Mouse (Mus musculus) liver, embryonic 11.5 days (tissue): ENCODE data around the gene Lrr1. TPM values are rescaled to one million over a fixed set of nuclear protein-coding genes. Genes with fewer than 3 reads are reported as not detected.
"Not testable (repeated sequence)": the region's sequence is repeated elsewhere in the genome, so short reads cannot be mapped to it uniquely, and the experiment has no call there.

ENCODE experiments used
- ATAC-seq: fragments of 200-750 bp; cut with Nextera tagmentation; replicated peaks from 2 replicates; pipeline ENCODE4 v1.8.0; 2017; ENCODE audit warnings: moderate number of reproducible peaks, mild to moderate bottlenecking, moderate TSS enrichment, moderate library complexity; ENCODE audit not compliant: low FRiP score
- DNase-seq: peaks from one replicate; pipeline ENCODE4 v3.0.0-alpha.2; 2017; ENCODE audit warnings: low spot score
- H3K27ac ChIP-seq: fragments of 300-500 bp; sonication (generic); 2 replicates; pipeline ENCODE4 v1.5.1; 2014; ENCODE audit warnings: mild to moderate bottlenecking, low read depth, low read length, control low read depth
- H3K27me3 ChIP-seq: fragments of 300-500 bp; sonication (generic); replicated peaks from 2 replicates; pipeline ENCODE4 v1.6.1; 2014; ENCODE audit warnings: low read length, mixed read lengths; ENCODE audit not compliant: control insufficient read depth, insufficient read depth
- H3K36me3 ChIP-seq: fragments of 300-500 bp; sonication (generic); 2 replicates; pipeline ENCODE4 v1.6.1; 2014; ENCODE audit warnings: mild to moderate bottlenecking, low read length, moderate library complexity, mixed read lengths; ENCODE audit not compliant: control insufficient read depth, insufficient read depth
- H3K4me1 ChIP-seq: fragments of 300-500 bp; sonication (generic); replicated peaks from 2 replicates; pipeline ENCODE4 v1.6.1; 2014; ENCODE audit warnings: low read length, mixed read lengths; ENCODE audit not compliant: control insufficient read depth, insufficient read depth
- H3K4me2 ChIP-seq: fragments of 300-500 bp; sonication (generic); 2 replicates; pipeline ENCODE4 v1.6.1; 2014; ENCODE audit warnings: mild to moderate bottlenecking, control low read depth, moderate library complexity
- H3K4me3 ChIP-seq: fragments of 300-500 bp; sonication (generic); 2 replicates; pipeline ENCODE4 v1.5.1; 2014; ENCODE audit warnings: low read depth, low read length, control low read depth
- H3K9ac ChIP-seq: fragments of 300-500 bp; sonication (generic); 2 replicates; pipeline ENCODE4 v1.6.1; 2014; ENCODE audit warnings: low read depth, low read length, control low read depth
- H3K9me3 ChIP-seq: fragments of 300-500 bp; sonication (generic); 2 replicates; pipeline ENCODE4 v1.6.1; 2016; ENCODE audit warnings: low read length, inconsistent platforms, mixed read lengths; ENCODE audit not compliant: control insufficient read depth
- WGBS: fragments of 180-500 bp; shearing (Covaris S2); extraction: QIAGEN DNeasy Blood & Tissue Kit; methylation state at CpG from one replicate; pipeline ENCODE4 v1.1.7; 2014; 5-methylcytosine and 5-hydroxymethylcytosine counted together
- polyA plus RNA-seq: library from polyadenylated mRNA; unstranded; fragments of >200 nt; fragmentation: Nextera tagmentation; extraction: Ambion mirVana; gene quantifications from 2 replicates; pipeline ENCODE4 v1.2.1, GENCODE M21; 2014

The Lrr1 gene
- polyA plus RNA-seq, 1 experiment from 2014 or later, result 28.5 TPM

DNA sequence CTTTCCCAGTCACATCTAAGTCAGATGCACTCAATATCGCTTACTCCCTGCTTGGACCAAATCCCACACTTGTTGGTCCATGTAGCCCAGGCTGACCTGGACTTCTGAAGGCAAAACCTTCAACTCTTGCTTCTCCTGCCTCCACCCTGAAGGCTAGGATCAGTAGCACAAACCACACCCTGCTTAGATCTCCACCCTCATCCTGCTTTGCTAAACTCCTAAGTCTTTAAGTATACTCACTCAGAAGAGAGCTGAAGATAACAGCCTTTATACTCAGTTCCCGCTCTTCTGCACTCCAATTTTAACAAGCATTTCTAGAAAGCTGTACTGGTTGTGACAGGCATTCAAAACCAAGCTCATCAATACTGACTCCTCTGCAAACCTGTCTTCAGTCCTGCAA is 11.5 kb upstream of the Lrr1 start:
- WGBS, result 81% methylated on average over 2 of the region's 2 CpGs
- Histone ChIP-seq H3K4me1 (peaks cover 12% of the 10 kb centered on the region; the same call in 1 of the 2 replicates), H3K27ac (peak overlapping the region; percentile 90), H3K4me3 (peak overlapping the region; percentile 77), H3K27me3 (no peaks in the 10 kb centered on the region), H3K9me3 (no peaks in the 10 kb centered on the region), H3K9ac (peak overlapping the region; percentile 97), H3K36me3 (peaks cover 12% of the 10 kb centered on the region), H3K4me2 (peak overlapping the region; percentile 77)
- ATAC-seq (no peak), DNase-seq (no peak)

DNA sequence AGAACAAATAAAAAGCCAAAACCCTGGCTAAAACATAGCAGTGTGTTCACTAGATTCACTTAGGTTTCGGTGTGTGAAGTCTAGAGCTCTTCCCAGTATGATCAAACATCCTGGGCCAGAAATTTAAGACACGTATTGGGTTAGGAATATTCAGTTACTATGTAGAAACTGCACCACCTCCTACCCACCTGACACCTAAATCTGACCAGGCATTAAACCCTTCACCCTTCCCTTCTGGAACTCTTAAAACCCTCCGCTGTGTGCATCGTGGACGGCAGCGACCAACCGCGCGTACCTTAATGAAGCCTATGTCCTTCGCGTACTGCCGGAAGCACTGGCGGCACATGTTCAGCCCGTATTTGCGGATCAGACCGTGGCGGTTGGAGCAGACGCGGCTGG is 10.2 kb upstream of the Lrr1 start:
- ATAC-seq, result 0 out of 2 replicates have a peak, but pooled peaks have one; percentile 0
- Histone ChIP-seq H3K36me3 (peaks cover 12% of the 10 kb centered on the region), H3K4me2 (peak overlapping the region; percentile 77), H3K4me1 (peaks cover 12% of the 10 kb centered on the region; the same call in 1 of the 2 replicates), H3K27ac (peak overlapping the region; percentile 90), H3K9me3 (no peaks in the 10 kb centered on the region), H3K27me3 (no peaks in the 10 kb centered on the region), H3K9ac (peak overlapping the region; percentile 97), H3K4me3 (peak overlapping the region; percentile 77)
- peak; percentile 46 for DNase-seq
- WGBS, result under 1% methylated on average over 19 of the region's 19 CpGs

DNA sequence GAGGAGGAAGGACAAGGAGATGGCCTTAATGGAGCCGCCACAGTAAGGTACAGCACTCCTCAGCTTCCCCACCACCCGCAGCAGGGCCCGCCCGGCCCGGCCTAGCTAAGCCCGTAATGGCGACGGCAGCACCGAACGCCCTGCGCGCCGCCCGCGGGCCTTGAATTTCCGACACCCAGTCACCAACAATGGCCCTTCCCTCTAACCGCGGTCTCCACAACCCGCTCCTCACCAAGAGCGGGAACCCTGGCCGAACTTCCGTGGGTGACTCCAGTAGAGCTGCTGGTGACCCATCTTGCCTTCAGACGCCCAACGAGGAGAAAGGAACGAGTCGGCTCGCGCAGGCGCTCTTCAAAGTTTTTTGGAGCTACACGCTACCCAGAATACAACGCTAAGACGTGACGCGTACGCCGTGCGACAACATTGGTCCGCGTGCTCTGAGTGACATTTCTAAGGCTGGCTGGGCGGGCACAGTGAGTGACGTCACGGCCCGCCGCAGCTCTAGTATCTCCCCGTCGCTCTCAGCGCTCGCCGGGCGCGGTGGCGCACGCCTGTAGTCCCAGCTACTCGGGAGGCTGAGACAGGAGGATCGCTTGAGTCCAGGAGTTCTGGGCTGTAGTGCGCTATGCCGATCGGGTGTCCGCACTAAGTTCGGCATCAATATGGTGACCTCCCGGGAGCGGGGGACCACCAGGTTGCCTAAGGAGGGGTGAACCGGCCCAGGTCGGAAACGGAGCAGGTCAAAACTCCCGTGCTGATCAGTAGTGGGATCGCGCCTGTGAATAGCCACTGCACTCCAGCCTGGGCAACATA is 9.6 kb upstream of the Lrr1 start, which contains the start of gene Rps29:
Gene Rps29 (minus strand): TSS at position 422 of the 813 bp plus-strand sequence.
- not testable (repeated sequence) for H3K9me3 ChIP-seq, H3K27me3 ChIP-seq
- Histone ChIP-seq H3K9ac (peak within 1 kb of the TSS; percentile 97), H3K4me1 (peaks cover 12% of the 10 kb centered on the region; the same call in 1 of the 2 replicates), H3K4me2 (peak within 1 kb of the TSS; percentile 77), H3K27ac (peak within 1 kb of the TSS; percentile 90), H3K36me3 (peaks cover 12% of the 10 kb centered on the region), H3K4me3 (peak within 1 kb of the TSS; percentile 77)
- peak; percentile 100 for DNase-seq
- WGBS, result under 1% methylated on average over 58 of the region's 68 CpGs
- ATAC-seq, result peak; percentile 96

DNA sequence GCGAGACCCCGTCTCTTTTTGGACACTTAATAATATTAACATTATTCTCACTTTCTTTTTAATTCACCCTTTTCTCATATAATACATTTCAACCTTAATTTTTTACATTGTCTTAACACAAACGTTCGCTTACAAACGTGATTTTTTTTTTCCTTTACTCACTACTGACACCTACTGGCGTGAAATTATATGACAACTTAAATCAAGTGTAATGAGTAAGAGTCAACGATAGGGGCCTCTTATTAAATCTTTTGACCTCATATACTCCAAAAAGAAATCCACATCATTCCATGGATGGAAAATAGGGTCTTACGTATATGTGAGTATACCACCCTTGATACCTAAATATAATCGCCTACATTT is 9.1 kb upstream of the Lrr1 start:
- no peak for ATAC-seq
- H3K27ac ChIP-seq, result no peak overlapping the region

DNA sequence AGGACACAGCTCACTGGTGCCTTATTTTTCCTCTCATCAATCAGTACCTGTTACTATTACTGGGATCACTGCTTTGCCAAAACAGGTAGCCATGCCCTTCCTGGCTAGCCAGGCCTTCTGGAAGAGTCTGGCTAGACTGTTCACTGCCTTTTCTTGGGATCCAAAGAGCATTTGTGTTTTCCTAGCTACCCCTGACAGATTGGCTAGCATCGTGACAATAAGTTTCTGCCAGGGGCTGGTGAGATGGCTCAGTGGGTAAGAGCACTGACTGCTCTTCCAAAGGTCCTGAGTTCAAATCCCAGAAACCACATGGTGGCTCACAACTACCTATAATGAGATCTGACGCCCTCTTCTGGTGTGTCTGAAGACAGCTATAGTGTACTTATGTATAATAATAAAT is 7.9 kb upstream of the Lrr1 start:
- H3K4me2 ChIP-seq, DNase-seq, H3K9me3 ChIP-seq, H3K27me3 ChIP-seq, H3K9ac ChIP-seq, H3K4me3 ChIP-seq, H3K27ac ChIP-seq, ATAC-seq: not testable (repeated sequence)
- peaks cover 12% of the 10 kb centered on the region for H3K36me3 ChIP-seq
- 80% methylated on average over 2 of the region's 2 CpGs for WGBS
- peaks cover 12% of the 10 kb centered on the region; the same call in 1 of the 2 replicates for H3K4me1 ChIP-seq

More for the DNA sequence above, 9.1 kb upstream of the Lrr1 start:
- H3K27me3 ChIP-seq, result no peaks in the 10 kb centered on the region
- H3K9me3 ChIP-seq, result no peaks in the 10 kb centered on the region
- peaks cover 12% of the 10 kb centered on the region for H3K36me3 ChIP-seq
- 3% methylated on average over 9 of the region's 9 CpGs for WGBS
- peak overlapping the region; percentile 28; the same call in 1 of the 2 replicates for H3K4me3 ChIP-seq
- H3K4me1 ChIP-seq, result peaks cover 12% of the 10 kb centered on the region; the same call in 1 of the 2 replicates
- peak overlapping the region; percentile 55 for H3K4me2 ChIP-seq
- no peak for DNase-seq
- H3K9ac ChIP-seq, result no peak overlapping the region

DNA sequence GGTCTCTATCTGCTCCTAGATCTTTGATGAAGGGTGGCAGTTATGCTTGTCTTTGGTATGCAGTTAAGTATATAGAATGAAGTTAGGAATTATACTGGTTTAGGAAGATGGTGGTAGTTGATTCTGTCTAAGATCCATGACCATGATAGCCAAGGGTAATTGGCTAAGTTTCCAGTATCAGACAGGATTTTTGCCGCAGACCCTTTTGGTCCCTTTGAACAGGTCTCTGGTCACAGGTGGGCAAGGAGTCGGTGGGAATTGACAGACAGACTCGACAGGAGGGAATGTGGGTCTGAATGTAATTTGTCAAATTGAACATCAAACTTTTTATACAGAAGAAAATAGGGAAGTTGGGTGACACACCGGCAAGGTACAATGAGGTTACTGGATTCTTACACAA is 5.0 kb upstream of the Lrr1 start:
- H3K36me3 ChIP-seq, H3K9ac ChIP-seq, ATAC-seq, H3K9me3 ChIP-seq, H3K27me3 ChIP-seq, H3K4me2 ChIP-seq, H3K4me3 ChIP-seq, H3K27ac ChIP-seq, H3K4me1 ChIP-seq, DNase-seq: not testable (repeated sequence)
- WGBS, result 81% methylated on average over 4 of the region's 4 CpGs

DNA sequence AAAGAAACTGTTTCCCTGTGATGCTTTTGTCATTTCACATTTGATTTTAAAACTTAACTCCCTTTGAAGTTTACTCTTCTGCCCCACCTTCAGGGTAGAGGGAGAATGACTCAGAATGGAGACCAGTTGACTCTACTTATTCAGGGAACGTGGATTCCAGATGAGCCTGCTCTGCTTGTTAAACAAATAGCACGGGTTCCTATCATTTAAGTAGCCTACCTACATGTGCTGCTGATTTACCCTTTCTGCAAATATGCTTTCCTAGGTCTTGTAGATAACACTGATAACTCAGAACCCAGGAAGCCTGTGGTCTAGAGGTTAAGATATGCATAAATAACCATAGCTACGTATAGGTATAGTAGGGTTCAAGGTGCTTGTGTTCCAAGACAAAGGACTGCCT is 3.7 kb upstream of the Lrr1 start:
- no peaks in the 10 kb centered on the region for H3K27me3 ChIP-seq
- no peak overlapping the region for H3K27ac ChIP-seq
- H3K9me3 ChIP-seq, result no peaks in the 10 kb centered on the region
- H3K4me2 ChIP-seq, result no peak overlapping the region
- WGBS, result 30% methylated on average over 3 of the region's 3 CpGs
- DNase-seq (no peak), ATAC-seq (no peak)
- no peak overlapping the region for H3K9ac ChIP-seq
- H3K4me1 ChIP-seq, result peaks cover 4% of the 10 kb centered on the region
- no peak overlapping the region for H3K4me3 ChIP-seq
- H3K36me3 ChIP-seq, result no peaks in the 10 kb centered on the region

DNA sequence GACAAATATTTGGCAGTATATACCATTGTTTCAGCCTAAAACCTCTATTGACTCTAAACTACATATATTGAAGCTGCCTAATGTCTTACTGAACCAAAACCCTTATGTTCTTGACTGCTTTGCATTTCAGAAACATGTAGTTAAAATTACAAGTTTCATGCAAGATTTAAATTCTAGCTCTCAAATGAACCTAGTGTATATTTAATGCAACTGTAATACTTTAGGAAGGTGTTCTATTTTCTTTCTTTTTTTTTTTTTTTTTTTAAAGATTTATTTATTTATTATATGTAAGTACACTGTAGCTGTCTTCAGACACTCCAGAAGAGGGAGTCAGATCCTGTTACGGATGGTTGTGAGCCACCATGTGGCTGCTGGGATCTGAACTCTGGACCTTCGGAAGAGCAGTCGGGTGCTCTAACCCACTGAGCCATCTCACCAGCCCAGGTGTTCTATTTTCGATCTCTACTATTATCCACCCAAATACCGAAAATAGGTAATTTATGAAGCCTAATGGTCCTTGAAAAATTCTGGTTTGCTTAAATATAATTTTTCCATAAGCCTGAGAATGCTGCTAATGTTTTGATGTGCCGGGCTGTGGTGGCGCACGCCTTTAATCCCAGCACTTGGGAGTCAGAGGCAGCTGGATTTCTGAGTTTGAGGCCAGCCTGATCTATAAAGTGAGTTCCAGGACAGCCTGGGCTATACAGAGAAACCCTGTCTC is 1.6 kb upstream of the Lrr1 start:
- H3K4me2 ChIP-seq, H3K4me3 ChIP-seq, H3K4me1 ChIP-seq, ATAC-seq, H3K27me3 ChIP-seq, H3K27ac ChIP-seq, H3K36me3 ChIP-seq, H3K9me3 ChIP-seq, DNase-seq, H3K9ac ChIP-seq: not testable (repeated sequence)
- WGBS, result 72% methylated on average over 8 of the region's 8 CpGs
